Mouse (Mus musculus) liver, adult 2 months (tissue): Measurements from ENCODE around the gene Apol6.

ENCODE experiments used
- CTCF ChIP-seq: fragments of 200-500 bp; IDR thresholded peaks from 2 replicates; pipeline ENCODE4 v1.5.1; 2011; ENCODE audit warnings: low read depth, low read length, control low read depth
- POLR2A ChIP-seq: fragments of 200-500 bp; IDR thresholded peaks from 2 replicates; pipeline ENCODE4 v1.6.1; 2011; ENCODE audit warnings: low read length, control low read depth; ENCODE audit not compliant: insufficient read depth; ENCODE audit errors: extremely low read depth

DNA sequence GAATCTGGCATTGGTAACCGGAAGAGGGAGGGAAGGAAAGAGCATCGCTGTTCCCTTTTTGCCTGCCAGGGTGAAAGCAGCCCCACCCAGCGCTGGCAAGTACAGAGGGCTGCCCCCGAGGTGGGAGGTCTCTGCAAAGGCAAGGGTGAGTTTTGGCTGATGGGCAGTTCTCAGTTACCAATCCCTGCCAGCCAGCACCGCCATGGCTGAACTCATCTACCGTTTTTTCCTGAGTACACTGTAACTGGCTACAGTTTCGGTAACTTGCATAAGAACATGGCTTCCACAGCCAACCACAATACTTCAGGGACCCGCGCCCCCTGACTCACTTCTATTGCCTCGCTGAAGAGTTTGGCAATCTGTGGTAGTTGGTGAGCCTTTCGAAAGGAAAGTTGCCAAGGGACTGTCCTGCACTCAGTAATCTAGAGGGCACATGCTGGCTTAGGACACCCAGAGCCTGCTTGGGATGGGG is 35.4 kb downstream of the Apol6 start:
- no peak for TF ChIP-seq CTCF
- no peak for TF ChIP-seq POLR2A
